Mouse (Mus musculus) heart, embryonic 16.5 days (tissue): ENCODE measurements around the gene Ubald1. TPM values are rescaled to one million over a fixed set of nuclear protein-coding genes. Genes with fewer than 3 reads are reported as not detected.

ENCODE experiments used
- ATAC-seq: fragments of 200-750 bp; cut with Nextera tagmentation; replicated peaks from 2 replicates; pipeline ENCODE4 v1.8.0; 2017; ENCODE audit warnings: moderate number of reproducible peaks; ENCODE audit not compliant: insufficient read depth, low FRiP score; ENCODE audit errors: extremely low read depth
- H3K27ac ChIP-seq: fragments of 300-500 bp; sonication (generic); 2 replicates; pipeline ENCODE4 v1.5.1; 2014; ENCODE audit warnings: mild to moderate bottlenecking, low read length, control low read depth, moderate library complexity
- H3K27me3 ChIP-seq: fragments of 300-500 bp; sonication (generic); 2 replicates; pipeline ENCODE4 v1.6.1; 2014; ENCODE audit warnings: low read length, mixed read lengths; ENCODE audit not compliant: control insufficient read depth, insufficient read depth
- H3K36me3 ChIP-seq: fragments of 300-500 bp; sonication (generic); 2 replicates; pipeline ENCODE4 v1.6.1; 2014; ENCODE audit not compliant: control insufficient read depth, insufficient read depth
- H3K4me1 ChIP-seq: fragments of 300-500 bp; sonication (generic); 2 replicates; pipeline ENCODE4 v1.6.1; 2014; ENCODE audit warnings: low read length, mixed read lengths; ENCODE audit not compliant: control insufficient read depth, insufficient read depth
- H3K4me2 ChIP-seq: fragments of 300-500 bp; sonication (generic); 2 replicates; pipeline ENCODE4 v1.6.1; 2014; ENCODE audit warnings: low read depth, mild to moderate bottlenecking, control low read depth, low read length
- H3K4me3 ChIP-seq: fragments of 300-500 bp; sonication (generic); 2 replicates; pipeline ENCODE4 v1.5.1; 2014; ENCODE audit warnings: mild to moderate bottlenecking, control low read depth, low read length
- H3K9ac ChIP-seq: fragments of 300-500 bp; sonication (generic); 2 replicates; pipeline ENCODE4 v1.6.1; 2014; ENCODE audit warnings: low read length, control low read depth
- H3K9me3 ChIP-seq: fragments of 300-500 bp; sonication (generic); replicated peaks from 2 replicates; pipeline ENCODE4 v1.6.1; 2016; ENCODE audit warnings: low read length; ENCODE audit not compliant: control insufficient read depth
- WGBS: fragments of 180-500 bp; shearing (Covaris S2); extraction: QIAGEN DNeasy Blood & Tissue Kit; methylation state at CpG from one replicate; pipeline ENCODE4 v1.1.7; 2014; 5-methylcytosine and 5-hydroxymethylcytosine counted together
- polyA plus RNA-seq: library from polyadenylated mRNA; unstranded; fragments of >200 nt; fragmentation: Nextera tagmentation; extraction: Ambion mirVana; gene quantifications from 2 replicates; pipeline ENCODE4 v1.2.1, GENCODE M21; 2015

Ubald1 gene
- polyA plus RNA-seq, 1 experiment from 2014 or later = 27.3 TPM

DNA sequence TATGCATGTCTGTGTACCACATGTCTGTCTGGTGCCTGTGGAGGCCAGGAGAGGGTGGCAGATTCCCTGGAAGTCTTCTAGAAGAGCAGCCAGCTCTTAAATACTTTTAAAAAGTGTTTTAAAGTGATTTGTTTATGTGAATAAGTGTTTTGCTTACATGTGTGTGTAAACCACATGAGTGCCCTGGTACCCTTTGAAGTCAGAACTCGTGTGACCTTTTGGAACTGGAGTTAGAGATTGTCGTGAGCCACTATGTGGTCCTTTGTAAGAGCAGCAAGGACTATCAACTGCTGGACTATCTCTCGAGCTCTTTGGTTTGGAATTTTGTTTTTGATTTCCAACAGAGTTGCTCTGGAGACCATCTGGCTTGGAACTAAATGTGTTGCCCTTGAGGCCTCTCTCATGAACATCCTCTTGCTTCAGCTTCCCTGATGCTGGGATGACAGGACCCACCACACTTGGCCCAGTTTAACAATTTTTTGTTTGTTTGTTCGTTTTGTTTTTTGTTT lies 10.1 kb upstream of the Ubald1 start:
- no peaks in the 10 kb centered on the region for H3K36me3 ChIP-seq
- no peak for ATAC-seq
- H3K4me2 ChIP-seq = peak overlapping the region; percentile 26
- peak overlapping the region; percentile 78 for H3K27ac ChIP-seq
- H3K9ac ChIP-seq = no peak overlapping the region
- peaks cover 49% of the 10 kb centered on the region for H3K4me1 ChIP-seq
- 22% methylated on average over 4 of the region's 4 CpGs for WGBS
- no peaks in the 10 kb centered on the region for H3K9me3 ChIP-seq
- H3K27me3 ChIP-seq = no peaks in the 10 kb centered on the region
- H3K4me3 ChIP-seq = no peak overlapping the region

DNA sequence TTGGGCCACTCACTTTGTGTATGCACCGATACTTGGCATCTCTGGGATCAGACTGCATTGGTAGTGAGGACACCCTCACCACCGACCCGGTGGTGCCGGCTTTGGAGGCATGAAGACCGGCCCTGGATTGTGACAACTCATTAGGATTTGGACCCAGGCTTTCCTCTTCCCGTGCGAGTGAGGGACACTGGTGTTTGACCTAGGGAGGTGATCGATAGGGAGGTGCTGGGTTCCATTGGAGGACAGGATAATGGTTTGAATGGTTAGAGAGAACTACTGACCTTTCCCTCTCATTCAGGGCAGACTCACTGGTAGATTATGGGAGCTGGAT lies 6.5 kb upstream of the Ubald1 start:
- Histone ChIP-seq H3K4me3 (peak overlapping the region; percentile 69), H3K9ac (peak overlapping the region; percentile 90), H3K4me1 (peaks cover 43% of the 10 kb centered on the region), H3K27ac (peak overlapping the region; percentile 75), H3K36me3 (no peaks in the 10 kb centered on the region), H3K27me3 (no peaks in the 10 kb centered on the region), H3K9me3 (no peaks in the 10 kb centered on the region), H3K4me2 (peak overlapping the region; percentile 72)
- no peak for ATAC-seq
- under 1% methylated on average over 8 of the region's 8 CpGs for WGBS

DNA sequence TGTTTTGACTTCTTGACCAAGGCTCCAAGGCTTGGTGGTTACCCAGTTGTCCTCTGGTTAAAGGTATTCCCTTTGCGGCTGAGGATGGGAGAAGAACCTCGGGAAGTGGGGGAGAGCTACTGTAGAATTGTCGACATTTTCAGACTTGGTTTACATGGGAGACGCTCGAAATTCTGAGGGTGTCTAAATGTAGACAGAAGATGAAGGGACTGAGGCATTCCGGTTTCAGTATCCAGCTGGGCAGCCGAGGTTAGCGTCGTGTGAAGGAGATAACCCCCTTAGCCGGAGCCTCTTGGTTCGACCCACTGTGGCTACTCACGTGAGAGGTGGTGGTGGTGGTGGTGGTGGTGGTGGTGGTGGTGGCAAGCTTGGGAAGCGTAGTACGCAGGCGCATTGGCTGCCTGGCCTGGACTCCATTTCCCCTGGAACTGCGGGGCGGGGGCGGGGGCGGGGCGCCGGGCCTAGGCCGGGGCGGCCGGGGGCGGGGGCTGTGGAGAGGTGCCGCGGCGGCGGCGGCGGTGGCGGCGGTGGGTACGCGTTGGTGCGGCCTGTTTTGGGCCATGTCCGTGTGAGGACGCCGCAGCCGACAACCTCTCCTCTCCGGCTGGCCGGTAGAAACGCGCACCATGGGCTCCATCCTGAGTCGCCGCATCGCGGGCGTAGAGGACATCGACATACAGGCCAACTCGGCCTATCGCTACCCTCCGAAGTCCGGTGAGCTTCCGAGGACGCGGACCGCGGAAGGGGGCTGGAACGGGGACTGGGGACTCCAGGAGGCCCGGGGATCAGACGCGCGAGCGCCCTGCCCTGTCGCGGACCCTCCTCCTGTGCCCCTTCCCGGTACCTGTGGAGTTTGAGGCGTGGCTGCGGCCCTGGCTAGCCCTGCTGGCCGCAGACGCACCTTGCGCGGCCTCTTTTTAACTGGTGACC lies 5.9 kb upstream of the Ubald1 start, which contains the start of gene Mgrn1:
Gene Mgrn1 (plus strand): TSS at position 490 of the 930 bp plus-strand sequence.
- Histone ChIP-seq H3K27me3 (no peaks in the 10 kb centered on the region), H3K27ac (peak within 1 kb of the TSS; percentile 75), H3K4me2 (peak within 1 kb of the TSS; percentile 72), H3K4me3 (peak within 1 kb of the TSS; percentile 69), H3K36me3 (no peaks in the 10 kb centered on the region), H3K9ac (peak within 1 kb of the TSS; percentile 90), H3K9me3 (no peaks in the 10 kb centered on the region), H3K4me1 (peaks cover 41% of the 10 kb centered on the region)
- under 1% methylated on average over 65 of the region's 74 CpGs for WGBS
- peak; percentile 81 for ATAC-seq

DNA sequence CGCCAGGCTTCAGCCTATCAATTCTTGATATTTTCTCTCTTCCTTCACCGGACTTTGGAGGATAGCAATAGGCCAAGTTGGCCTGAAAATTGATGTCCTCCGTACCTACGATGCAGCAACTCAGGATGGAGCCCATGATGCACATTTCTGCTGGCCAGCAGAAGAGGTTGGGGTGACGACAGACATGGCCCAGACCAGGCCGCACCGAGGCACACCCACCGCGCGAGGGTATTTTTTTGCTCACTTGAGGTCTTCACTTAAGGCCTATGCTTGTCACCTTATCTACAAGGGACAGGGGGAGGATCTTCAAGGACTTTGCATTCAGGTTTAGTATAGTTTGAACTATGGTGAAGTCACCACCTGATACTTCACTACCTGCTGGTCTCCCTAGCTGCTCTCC lies 4.8 kb upstream of the Ubald1 start:
- no peak overlapping the region for H3K4me3 ChIP-seq
- no peak for ATAC-seq
- H3K4me1 ChIP-seq = peaks cover 32% of the 10 kb centered on the region
- no peaks in the 10 kb centered on the region for H3K36me3 ChIP-seq
- H3K9ac ChIP-seq = no peak overlapping the region; the same call in 1 of the 2 replicates
- no peak overlapping the region; the same call in 1 of the 2 replicates for H3K27ac ChIP-seq
- H3K4me2 ChIP-seq = no peak overlapping the region
- no peaks in the 10 kb centered on the region for H3K27me3 ChIP-seq
- H3K9me3 ChIP-seq = no peaks in the 10 kb centered on the region
- WGBS = 52% methylated on average over 10 of the region's 10 CpGs

DNA sequence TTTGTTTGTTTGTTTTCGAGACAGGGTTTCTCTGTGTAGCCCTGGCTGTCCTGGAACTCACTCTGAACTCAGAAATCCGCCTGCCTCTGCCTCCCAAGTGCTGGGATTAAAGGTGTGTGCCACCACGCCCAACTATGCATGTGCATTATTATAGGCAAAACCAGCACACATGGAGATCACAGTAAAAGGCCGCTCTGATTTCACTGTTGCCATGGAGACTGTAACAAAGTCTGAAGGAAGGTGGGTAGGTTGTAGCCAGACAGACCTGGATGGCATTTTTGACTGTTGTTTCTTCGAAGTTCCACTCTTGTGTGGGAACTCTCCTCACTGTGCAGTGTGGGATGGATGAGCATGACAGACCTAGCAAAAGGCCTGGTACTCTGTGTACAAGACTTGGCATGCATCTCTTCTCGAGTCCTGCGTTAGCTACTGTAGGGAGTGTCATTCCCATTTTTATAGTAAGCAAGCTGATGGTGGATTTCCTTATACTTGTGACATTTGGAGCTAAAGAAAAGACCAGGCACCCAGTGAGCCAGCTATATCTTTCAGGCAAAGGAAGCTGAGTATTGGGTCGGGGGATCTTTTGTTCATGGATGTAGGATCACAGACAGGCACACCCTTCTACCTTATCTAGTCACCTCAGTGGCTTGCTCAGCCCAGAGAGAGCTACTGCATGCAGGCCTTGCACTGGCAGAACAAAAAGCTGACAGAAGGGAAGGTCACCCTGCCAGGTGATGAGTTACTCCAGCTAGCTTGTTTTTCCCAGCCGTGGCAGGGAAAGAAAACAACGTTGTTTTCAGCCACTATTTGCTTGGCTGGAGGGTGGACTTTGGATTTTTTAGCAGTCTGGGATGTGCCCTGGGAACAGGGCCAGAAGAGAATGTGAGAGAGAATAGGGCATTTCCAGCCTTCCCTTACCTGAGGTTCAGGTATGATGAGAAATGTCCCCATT lies 1.6 kb upstream of the Ubald1 start:
- Histone ChIP-seq H3K4me2 (peak overlapping the region; percentile 92), H3K9me3 (no peaks in the 10 kb centered on the region), H3K36me3 (no peaks in the 10 kb centered on the region), H3K27ac (peak overlapping the region; percentile 99), H3K27me3 (no peaks in the 10 kb centered on the region), H3K9ac (peak overlapping the region; percentile 95), H3K4me3 (peak overlapping the region; percentile 71), H3K4me1 (peaks cover 27% of the 10 kb centered on the region)
- no peak for ATAC-seq
- WGBS = 69% methylated on average over 10 of the region's 10 CpGs

DNA sequence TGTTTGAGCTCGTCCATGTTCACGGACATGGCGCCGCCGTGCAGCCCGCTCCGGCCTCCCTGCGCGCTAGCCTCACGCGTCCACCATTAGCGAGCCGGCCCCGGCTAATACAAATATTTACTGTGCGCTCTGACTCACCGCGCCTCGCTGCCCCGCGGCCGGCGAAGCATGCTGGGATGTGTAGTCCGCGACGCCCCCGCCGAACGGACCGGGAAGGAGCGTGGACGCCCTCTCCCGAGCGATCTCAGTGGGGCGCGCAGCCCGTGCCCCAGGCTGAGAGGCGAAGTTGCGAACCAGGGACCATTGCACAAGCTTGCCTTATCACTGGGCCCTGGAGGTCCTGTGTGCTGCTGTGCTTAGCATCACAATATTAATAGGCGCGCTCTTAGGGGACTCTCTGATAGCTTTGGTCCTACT lies 399 bp downstream of the Ubald1 start:
- Histone ChIP-seq H3K4me2 (peak overlapping the region; percentile 92), H3K36me3 (0 out of 2 replicates have a peak, but pooled peaks cover 3% of the 10 kb centered on the region), H3K27ac (peak overlapping the region; percentile 99), H3K4me3 (peak overlapping the region; percentile 71), H3K4me1 (peaks cover 39% of the 10 kb centered on the region), H3K9me3 (no peaks in the 10 kb centered on the region), H3K27me3 (no peaks in the 10 kb centered on the region), H3K9ac (peak overlapping the region; percentile 89)
- ATAC-seq = peak; percentile 74
- under 1% methylated on average over 40 of the region's 40 CpGs for WGBS

DNA sequence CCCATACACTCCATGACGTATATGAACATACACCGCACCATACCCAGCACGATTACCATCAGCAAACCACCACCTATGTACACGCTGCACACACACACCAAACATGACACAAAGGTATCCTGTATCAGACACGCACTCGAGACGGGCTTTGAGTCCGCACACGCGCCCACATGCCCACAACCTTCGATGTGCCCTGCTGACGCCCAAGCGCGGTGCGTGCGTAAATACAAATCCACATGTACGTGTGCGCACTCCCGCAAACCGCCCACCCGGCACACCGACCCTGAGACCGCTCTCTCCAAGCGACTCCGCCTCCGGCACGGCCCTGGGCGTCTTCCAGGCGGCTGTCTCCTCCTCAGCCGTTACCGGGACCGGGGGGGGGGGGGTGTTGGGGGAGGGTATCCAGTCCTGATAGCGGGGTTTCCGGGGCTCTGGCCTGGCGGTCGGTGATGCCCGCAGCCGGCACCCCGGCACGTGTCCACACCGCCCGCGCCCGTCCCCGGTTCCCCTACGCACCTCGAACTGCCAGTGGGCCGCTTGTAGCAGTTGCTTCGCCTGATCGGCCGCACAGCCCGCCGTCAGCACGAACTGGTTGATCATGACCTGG lies 911 bp downstream of the Ubald1 start:
- Histone ChIP-seq H3K4me1 (peaks cover 39% of the 10 kb centered on the region), H3K27ac (peak overlapping the region; percentile 99), H3K36me3 (0 out of 2 replicates have a peak, but pooled peaks cover 3% of the 10 kb centered on the region), H3K9me3 (no peaks in the 10 kb centered on the region), H3K4me2 (peak overlapping the region; percentile 92), H3K9ac (peak overlapping the region; percentile 89), H3K27me3 (no peaks in the 10 kb centered on the region), H3K4me3 (peak overlapping the region; percentile 71)
- ATAC-seq = peak; percentile 3; the same call in 1 of the 2 replicates
- WGBS = under 1% methylated on average over 52 of the region's 54 CpGs

DNA sequence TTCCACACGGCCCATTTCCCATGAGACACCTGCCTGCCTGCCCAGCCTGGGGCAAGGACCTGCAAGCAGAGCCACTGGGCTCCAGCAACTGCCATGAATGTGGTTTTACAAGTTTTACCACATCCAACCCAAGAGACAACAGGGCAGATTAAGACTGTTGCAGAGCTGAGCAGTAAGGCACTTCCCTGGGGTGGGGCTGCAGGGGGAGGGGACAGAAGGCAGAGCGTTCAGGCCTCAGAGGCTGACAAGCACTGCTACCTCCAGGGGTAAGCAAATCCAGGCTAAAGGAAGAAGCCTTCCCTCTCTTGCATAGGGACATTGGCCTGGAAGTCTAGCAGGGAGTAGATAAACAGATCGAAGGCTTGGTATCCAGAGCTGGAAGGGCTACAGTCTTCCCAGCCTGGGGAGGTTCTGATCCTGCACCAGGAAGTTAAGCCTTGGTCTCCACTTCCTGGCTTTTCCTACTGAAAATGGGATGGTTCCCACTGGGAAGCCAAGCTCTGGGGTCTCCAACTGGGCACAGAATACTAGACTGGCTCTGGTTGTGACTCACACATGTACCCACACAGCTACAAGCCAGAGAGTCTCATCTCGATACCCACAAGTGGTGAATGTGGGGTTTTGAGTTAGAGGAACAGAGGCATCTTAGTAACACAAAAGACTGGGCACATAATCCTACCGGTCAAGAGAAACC lies 1.8 kb downstream of the Ubald1 start:
- 17% methylated on average over 5 of the region's 5 CpGs for WGBS

More for the DNA sequence above, 1.8 kb downstream of the Ubald1 start:
- H3K36me3 ChIP-seq = peaks cover 8% of the 10 kb centered on the region; the same call in 1 of the 2 replicates
- H3K9ac ChIP-seq = peak overlapping the region; percentile 89
- peak overlapping the region; percentile 71 for H3K4me3 ChIP-seq
- peak overlapping the region; percentile 99 for H3K27ac ChIP-seq
- H3K9me3 ChIP-seq = no peaks in the 10 kb centered on the region
- no peaks in the 10 kb centered on the region for H3K27me3 ChIP-seq
- H3K4me1 ChIP-seq = peaks cover 39% of the 10 kb centered on the region
- no peak for ATAC-seq
- H3K4me2 ChIP-seq = peak overlapping the region; percentile 92
